Mouse (Mus musculus) heart, adult 18-20 months (tissue): Measurements from ENCODE around the gene Rasa3. TPM values are rescaled to one million over a fixed set of nuclear protein-coding genes. Genes with fewer than 3 reads are reported as not detected.

ENCODE experiments used
- total RNA-seq, 2 experiments: library from RNA; stranded (reverse); gene quantifications; 2 replicates each; pipeline ENCODE4 v1.2.3; 2021

Rasa3 gene
- total RNA-seq, 2 experiments from 2014 or later = 11.2 to 14.0 TPM

Other genes starting within 250 kb of the Rasa3 start
- 1 to 10 TPM; 5.4 to 6.7 TPM for gene Tmem255b, start 242.4 kb downstream of the Rasa3 start, total RNA-seq
- gene Gas6, start 183.1 kb downstream of the Rasa3 start, total RNA-seq = 100 to 1,000 TPM; 115 to 123 TPM
- gene 1700029H14Rik, start 115.1 kb downstream of the Rasa3 start, total RNA-seq = not detected
- gene Cfap97d2, start 28.3 kb upstream of the Rasa3 start, total RNA-seq = under 1 TPM in 1 of 2 experiments, not detected in 1; 0.26 TPM
- 10 to 100 TPM; 30.1 to 31.0 TPM for gene Cdc16, start 80.1 kb upstream of the Rasa3 start, total RNA-seq
- 10 to 100 TPM in 1 of 2 experiments, 1 to 10 TPM in 1; 9.3 to 10.0 TPM for gene Upf3a, start 108.0 kb upstream of the Rasa3 start, total RNA-seq
- not detected for gene AF366264, start 160.8 kb upstream of the Rasa3 start, total RNA-seq
- 1 to 10 TPM; 7.4 to 8.2 TPM for gene Champ1, start 192.0 kb upstream of the Rasa3 start, total RNA-seq
- gene Coprs, start 212.7 kb upstream of the Rasa3 start, total RNA-seq = 10 to 100 TPM; 15.5 to 17.5 TPM